Mouse (Mus musculus) lung, adult 2 months (tissue): Measurements from ENCODE around the gene Fhl4. TPM values are rescaled to one million over a fixed set of nuclear protein-coding genes. Genes with fewer than 3 reads are reported as not detected.
A peak's percentile ranks its signal among the peaks of the same experiment; 100 is the strongest.

Experiments
- DNase-seq: peaks from one replicate; pipeline ENCODE4 v3.0.0; 2022
- H3K4me1 ChIP-seq: fragments of 200-500 bp; 2 replicates; pipeline ENCODE4 v1.6.1; 2011; ENCODE audit warnings: low read length; ENCODE audit not compliant: control insufficient read depth, insufficient read depth
- H3K4me3 ChIP-seq: fragments of 200-500 bp; replicated peaks from 2 replicates; pipeline ENCODE3; 2011; ENCODE audit warnings: low read depth, mild to moderate bottlenecking, control low read depth, low read length; ENCODE audit errors: extremely low read depth
- CTCF ChIP-seq: fragments of 200-500 bp; IDR thresholded peaks from 2 replicates; pipeline ENCODE4 v1.5.1; 2011; ENCODE audit warnings: mild to moderate bottlenecking, low read length, control low read depth; ENCODE audit not compliant: insufficient read depth
- POLR2A ChIP-seq: fragments of 200-500 bp; IDR thresholded peaks from 2 replicates; pipeline ENCODE4 v1.6.1; 2011; ENCODE audit warnings: low read depth, mild to moderate bottlenecking, control low read depth, low read length, borderline replicate concordance; ENCODE audit errors: extremely low read depth
- WGBS: fragments of 180-500 bp; shearing (Covaris S2); methylation state at CpG from one replicate; pipeline ENCODE4 v1.1.7; 2018; 5-methylcytosine and 5-hydroxymethylcytosine counted together
- polyA plus RNA-seq: library from polyadenylated mRNA; depleted of rRNA; stranded (reverse); fragments of >200 nt; gene quantifications from 2 replicates; pipeline ENCODE4 v1.2.3, GENCODE M21; 2012; rRNA removed

Gene Fhl4
- polyA plus RNA-seq, 1 experiment: 0.22 TPM

DNA sequence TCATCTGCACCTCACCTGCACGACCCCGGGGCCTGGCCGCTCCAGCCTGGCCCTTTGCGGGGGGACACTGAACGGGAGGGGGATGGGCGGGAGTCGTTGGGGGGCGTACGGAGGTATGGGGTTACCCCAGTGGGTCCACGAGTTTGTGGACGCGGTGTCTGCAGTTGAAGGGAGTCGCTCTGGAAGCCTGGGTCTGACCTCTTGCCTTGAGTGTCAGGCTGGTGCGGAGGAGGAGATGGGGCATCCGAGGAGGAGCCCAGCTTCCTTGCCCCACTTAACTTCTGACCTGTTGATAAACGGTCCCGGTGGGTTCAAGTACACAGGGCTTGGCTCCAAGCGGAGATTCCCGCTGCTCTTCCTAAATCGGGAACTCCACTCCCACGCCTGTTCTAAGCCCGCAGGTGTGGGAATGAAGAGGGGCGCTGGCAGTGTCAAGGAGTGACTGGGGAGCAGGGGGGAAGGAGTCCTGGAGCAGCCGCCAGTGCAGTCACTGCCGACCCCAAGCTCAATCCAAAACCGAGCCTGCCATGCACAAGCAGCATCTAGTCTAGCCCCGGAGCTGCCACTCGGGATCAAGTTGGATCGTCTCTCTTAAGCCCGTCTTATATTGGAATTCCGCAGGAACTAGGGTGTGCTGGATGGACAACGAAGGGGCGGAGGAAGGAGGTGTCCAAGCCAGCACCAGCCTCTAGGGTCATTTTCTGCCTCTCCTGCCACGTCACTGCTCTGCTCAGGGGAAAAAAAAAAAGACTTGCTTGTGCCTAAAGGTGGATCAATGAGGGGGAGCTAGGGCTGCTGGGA, 990 bp upstream of the Fhl4 start:
- WGBS: under 1% methylated on average over 34 of the region's 34 CpGs
- H3K4me3 ChIP-seq: peak overlapping the region; percentile 91
- DNase-seq: peak; percentile 32
- TF ChIP-seq CTCF (no peak), POLR2A (no peak)
- H3K4me1 ChIP-seq: peaks cover 6% of the 10 kb centered on the region; the same call in 1 of the 2 replicates

DNA sequence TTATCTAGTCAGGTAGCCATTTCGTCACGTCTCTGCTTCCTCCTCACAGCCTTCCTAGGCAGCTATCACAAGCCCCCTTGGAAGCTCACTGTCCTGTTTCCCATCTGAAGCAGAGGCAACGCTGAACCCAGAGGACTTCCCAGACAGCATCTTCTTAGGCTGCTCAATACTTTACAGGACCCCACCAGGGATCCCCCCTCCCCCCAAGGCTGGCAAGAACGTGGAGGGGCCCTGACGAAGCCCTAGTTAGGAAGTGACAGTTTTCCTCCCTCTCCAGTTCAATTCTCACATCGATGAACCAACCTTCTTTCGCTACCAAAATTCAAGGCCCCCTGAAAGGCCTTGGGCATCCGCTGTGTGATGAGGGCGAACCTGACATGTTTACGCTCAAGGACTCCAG, 454 bp downstream of the Fhl4 start:
- Histone ChIP-seq H3K4me1 (peaks cover 6% of the 10 kb centered on the region; the same call in 1 of the 2 replicates), H3K4me3 (peak overlapping the region; percentile 91)
- WGBS: 3% methylated on average over 10 of the region's 10 CpGs
- no peak for DNase-seq
- TF ChIP-seq POLR2A: no peak
- TF ChIP-seq CTCF: no peak

DNA sequence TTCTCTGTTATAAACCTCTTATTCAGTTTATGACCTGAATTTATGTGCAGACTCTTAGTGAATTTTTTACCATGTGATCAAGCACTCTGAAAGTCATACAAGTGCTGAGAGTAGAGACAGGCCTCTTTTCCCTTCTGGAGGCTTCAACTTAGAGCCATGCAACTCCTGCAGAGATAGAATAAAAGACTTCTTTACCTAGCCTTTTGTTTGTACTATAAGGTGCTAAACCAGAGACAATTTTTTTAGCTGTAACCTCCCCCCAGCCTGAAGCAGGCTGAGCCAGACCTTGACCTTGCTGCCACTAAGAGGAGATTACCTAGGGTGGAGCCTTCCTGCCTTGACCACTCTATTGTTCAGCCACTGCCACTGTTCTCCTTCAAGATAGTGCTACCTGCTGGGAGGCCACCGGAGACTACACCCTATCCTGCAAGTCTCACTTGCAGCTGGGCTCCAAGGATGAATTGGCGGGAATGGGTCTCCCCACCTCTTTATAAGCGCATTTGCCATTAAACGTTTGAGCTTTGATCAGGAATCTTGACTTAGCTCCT, 30.6 kb downstream of the Fhl4 start:
- H3K4me3 ChIP-seq: no peak overlapping the region
- 54% methylated on average over 4 of the region's 4 CpGs for WGBS
- TF ChIP-seq POLR2A (no peak), CTCF (no peak)
- DNase-seq: no peak
- no peaks in the 10 kb centered on the region for H3K4me1 ChIP-seq

DNA sequence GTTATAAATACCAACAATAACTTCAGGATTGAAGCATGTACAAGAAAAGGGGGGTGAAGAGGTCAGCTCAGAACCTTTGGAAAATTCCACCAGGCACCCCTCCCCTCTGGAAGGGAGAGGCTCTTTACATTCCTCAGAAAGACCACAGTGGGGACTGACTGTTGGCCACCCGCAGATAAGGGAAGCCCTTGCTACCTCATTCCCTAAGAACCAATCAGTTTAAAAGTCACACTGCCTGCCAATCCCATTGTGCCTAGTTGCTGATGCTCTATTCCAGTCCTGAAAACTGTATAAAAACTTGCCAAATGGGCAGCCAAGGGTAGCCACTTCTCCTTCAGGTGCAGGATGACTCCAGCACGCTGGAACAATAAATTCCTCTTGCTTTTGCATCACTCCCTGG, 47.4 kb downstream of the Fhl4 start:
- no peak for DNase-seq
- WGBS: 72% methylated on average over 2 of the region's 2 CpGs
- Histone ChIP-seq H3K4me1 (no peaks in the 10 kb centered on the region), H3K4me3 (no peak overlapping the region)
- no peak for TF ChIP-seq CTCF
- TF ChIP-seq POLR2A: no peak

DNA sequence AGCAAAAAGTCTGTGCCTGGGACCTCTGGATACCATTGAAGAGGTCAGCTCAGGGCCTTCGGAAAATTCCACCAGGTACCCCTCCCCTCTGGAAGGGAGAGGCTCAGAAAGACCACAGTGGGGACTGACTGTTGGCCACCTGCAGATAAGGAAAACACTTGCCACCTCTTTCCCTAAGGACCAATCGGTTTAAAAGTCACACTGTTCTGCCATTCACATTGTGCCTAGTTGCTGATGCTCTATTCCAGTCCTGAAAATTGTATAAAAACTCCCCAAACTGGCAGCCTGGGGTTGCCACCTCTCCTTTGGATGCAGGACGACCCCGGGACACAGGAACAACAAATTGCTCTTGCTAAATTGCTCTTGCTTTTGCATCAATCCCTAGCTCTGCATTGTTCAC, 49.8 kb downstream of the Fhl4 start:
- WGBS: 31% methylated on average over 4 of the region's 4 CpGs
- no peak for DNase-seq
- no peaks in the 10 kb centered on the region for H3K4me1 ChIP-seq
- TF ChIP-seq CTCF (no peak), POLR2A (no peak)
- no peak overlapping the region for H3K4me3 ChIP-seq

DNA sequence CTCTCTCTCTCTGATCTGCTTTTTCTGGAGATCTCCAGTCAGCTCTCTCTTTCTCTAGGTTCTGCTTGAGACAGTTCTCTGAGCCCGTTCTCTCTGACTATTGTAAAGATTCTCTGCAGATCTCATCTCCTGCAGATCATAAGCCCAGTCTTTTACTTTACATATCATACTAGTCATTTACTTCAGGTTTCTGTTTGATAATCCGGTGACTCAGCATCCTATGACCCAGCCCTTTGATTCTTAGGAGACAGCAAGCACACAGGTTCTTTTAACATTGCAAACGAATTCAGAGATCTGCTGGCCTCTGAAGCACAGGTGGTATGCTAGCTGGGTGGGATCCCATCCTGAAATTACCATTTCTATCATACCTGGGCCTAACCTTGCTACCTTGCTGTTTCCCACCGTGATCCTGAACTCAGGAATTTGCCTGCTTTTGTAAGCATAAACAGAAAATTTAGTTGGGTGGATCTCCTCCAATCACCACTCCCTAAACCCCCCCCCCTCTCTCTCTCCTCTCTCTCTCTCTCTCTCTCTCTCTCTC, 51.6 kb downstream of the Fhl4 start:
- WGBS: 49% methylated on average over 4 of the region's 4 CpGs
- no peak for DNase-seq
- no peak for TF ChIP-seq POLR2A
- Histone ChIP-seq H3K4me3 (no peak overlapping the region), H3K4me1 (no peaks in the 10 kb centered on the region)

DNA sequence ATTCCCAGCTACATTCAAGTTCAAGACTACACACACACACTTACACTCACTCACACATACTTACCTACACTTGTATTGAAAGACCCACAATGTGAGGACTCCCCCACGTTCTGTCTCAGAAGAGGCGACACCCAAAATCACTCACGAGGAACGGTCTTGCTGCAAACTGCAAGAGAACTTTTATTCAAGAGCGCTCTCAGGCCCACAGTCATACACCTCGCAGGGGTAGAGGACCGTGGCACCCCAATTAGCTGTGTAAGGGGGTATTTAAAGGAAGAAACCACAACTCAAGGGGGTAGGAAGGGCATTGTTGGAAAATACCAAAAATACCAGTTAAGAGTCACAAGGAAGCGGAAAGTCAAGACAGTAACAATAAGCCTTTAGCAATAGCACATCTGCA, 54.3 kb downstream of the Fhl4 start:
- DNase-seq: no peak
- TF ChIP-seq POLR2A (no peak), CTCF (no peak)
- 95% methylated on average over 8 of the region's 8 CpGs for WGBS
- H3K4me1 ChIP-seq: no peaks in the 10 kb centered on the region; the same call in 1 of the 2 replicates
- no peak overlapping the region for H3K4me3 ChIP-seq

DNA sequence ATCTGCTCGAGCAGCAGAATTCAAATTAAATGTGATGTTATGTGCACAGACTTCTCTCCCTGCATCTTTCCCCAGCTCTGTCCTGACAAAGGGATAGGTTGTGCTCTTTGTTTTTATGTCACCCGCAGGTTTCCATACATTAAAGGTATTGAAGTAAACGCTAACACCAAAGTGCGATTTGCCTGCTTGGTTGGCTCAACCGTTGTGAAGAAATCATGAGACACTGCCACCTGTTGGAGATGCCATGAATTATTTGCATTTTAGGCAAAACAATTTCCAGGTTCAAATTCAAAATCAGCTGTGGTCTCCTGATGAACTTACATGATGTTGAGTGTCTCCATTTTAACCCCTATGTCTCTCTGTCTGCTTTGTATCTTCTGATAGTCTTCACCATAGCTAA, 55.7 kb downstream of the Fhl4 start:
- TF ChIP-seq CTCF (0 out of 2 replicates have a peak, but pooled peaks have one; percentile 29), POLR2A (no peak)
- 29% methylated on average over 5 of the region's 5 CpGs for WGBS
- Histone ChIP-seq H3K4me1 (no peaks in the 10 kb centered on the region; the same call in 1 of the 2 replicates), H3K4me3 (no peak overlapping the region)
- no peak for DNase-seq

Other genes starting within 250 kb of the Fhl4 start
- gene Ric8b, start 184.9 kb downstream of the Fhl4 start, polyA plus RNA-seq: 8.5 and 12.9 TPM in 2 replicates
- 3.6 and 5.9 TPM in 2 replicates for gene Tmem263, start 132 bp upstream of the Fhl4 start, polyA plus RNA-seq
- gene Mterf2, start 25.5 kb upstream of the Fhl4 start, polyA plus RNA-seq: 2.0 and 3.5 TPM in 2 replicates
- gene Cry1, start 82.6 kb upstream of the Fhl4 start, polyA plus RNA-seq: 4.6 and 6.0 TPM in 2 replicates